Mouse (Mus musculus): Measurements from ENCODE around the gene Txlna.

The Txlna gene

DNA sequence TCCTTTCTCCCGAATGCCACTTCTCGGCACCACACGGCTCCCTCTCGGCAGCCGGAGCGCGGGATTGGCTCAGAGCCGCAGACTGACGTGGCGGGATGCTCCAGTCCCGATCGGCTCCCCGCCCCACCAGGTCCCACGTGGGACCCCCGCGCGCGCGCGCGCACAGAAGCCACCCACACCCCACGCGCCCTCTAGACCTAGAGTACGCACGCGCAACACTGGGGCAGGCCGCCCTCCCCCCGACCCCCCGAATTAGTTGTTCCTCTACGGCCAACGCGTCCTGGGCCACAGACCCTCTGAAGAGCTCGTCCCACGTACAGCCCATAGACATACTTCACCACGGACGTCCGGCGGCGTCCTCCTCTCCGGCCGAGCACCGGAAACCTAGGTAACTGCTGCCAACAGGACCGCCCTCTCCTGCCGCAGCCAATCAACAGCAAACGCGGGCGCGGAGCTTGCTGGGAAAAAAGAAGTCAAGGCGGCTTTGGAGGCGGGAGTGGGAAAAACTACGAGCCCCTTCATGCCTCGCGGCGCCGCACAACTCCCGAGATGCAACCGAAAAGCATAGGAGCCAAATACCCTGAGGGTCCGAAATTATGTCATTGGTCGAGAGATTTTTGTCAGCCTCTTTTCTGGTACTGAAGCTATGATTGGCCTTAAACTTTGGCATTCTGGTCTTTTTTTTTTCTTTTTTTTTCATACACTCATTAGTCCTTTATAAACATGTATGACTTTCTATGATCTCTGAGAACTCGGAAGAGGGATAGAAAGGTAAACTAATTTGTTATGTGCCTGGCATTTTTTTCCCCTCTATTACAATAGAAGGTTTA, at the start of gene Txlna:
TSS of gene Txlna (minus strand) at position 428 of the 830 bp plus-strand sequence.
- WGBS, result under 1% methylated on average over 60 of the region's 60 CpGs

GRCm38 (mm10) chr4:129684531-129684930, 43.7 kb upstream of the Txlna start:
- WGBS, result 97% methylated on average over 6 of the region's 6 CpGs

GRCm38 (mm10) chr4:129683901-129684493, 43.1 kb upstream of the Txlna start:
- 80% methylated on average over 11 of the region's 11 CpGs for WGBS

- 94% methylated on average over 11 of the region's 11 CpGs for whole genome bisulfite sequencing
Observed at GRCm38 (mm10) chr4:129681837-129682236, 41.0 kb upstream of the Txlna start.

DNA sequence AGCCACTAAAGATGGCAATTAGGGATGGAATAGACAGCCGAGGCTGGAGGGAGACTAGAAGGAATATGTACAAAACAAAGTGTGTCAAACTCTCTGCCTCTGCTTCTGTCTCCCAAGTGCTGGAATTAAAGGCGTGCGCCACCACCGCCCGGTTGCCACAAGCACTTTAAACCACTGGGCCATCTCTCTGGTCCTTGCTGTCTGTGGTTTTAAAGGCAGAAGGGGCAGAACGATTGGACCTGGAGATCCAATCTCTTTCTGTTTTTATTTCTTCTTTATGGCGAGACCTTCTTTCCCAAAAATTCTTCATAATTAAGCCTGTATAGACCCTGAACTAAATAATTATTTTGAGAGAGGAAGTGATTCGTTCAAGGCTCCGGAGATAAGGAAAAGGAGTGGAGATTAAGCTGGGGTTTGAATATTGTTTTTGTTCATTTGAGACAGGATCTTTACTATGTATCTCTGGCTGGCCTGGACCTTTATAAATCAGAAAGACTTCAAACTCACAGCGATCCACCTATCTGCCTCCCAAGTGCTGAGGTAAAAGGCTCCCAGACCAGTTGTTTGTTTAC, 32.1 kb upstream of the Txlna start:
- 2% methylated on average over 10 of the region's 10 CpGs for WGBS

DNA sequence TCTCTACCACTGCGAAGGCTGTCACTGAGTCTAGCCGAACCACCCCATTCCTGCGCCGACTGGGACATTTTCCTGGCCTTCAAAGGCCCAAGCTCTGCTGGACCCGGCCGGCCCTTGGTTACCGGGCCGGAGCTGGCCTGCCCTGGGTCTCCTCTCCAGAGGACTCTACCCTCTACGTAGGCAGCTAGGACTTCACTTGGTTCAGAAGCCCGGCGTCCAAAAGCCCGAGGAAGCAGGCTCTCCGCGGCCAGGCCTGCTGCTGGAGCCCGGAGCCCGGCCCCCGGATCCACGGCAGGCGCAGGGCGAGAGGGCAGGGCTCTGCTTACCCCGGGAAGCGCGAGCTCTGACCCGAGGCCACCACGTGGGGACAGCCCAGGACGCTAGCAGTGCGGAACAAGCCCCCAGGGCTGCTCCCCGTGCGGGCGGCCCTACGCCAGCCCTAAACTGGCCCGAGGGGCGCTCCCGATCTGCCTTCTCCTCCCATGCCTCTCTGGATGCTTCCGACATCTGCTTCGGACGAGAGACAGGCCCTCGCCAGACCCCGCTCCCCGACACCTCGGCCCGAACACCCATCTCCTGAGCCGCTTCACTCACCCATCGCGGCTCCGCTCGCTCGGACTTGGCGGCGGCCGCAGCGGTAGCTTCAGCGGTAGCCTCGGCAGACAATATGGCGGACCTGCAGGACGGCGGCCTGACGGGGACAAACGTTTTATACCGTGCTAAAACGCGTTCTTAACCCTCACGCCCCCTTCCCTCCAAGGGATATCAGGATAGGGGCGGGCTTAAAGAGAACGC, 31.4 kb upstream of the Txlna start, which contains the start of gene Kpna6:
TSS of gene Kpna6 (minus strand) at position 685 of the 795 bp plus-strand sequence.
- under 1% methylated on average over 65 of the region's 65 CpGs for WGBS

GRCm38 (mm10) chr4:129671491-129672082, 30.7 kb upstream of the Txlna start:
- WGBS, result 5% methylated on average over 12 of the region's 12 CpGs

DNA sequence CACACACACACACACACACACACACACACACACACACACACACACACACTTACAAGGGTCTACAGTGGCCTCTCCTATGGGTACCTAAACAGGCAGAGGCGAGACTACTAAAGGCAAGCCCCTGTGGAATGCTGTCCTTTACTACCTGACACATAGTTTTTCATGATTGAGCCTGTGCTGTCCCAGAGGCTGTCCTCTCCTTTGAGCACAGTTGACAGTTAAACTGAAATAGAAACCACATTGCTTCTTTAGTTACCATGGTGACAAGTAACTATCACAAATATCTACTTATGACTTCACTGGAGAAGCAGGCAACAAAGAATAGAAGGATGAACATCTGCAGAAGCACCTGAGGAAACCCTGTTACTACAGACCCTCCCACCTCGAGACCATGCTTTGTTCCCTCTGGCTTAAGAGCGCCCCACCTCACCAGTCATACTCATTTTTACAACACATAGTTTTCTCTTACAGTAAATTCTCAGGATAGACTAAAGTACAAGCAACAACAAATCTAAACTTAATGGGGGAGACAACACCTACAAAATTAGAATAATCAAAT, 21.5 kb upstream of the Txlna start:
- WGBS, result 78% methylated on average over 3 of the region's 3 CpGs

DNA sequence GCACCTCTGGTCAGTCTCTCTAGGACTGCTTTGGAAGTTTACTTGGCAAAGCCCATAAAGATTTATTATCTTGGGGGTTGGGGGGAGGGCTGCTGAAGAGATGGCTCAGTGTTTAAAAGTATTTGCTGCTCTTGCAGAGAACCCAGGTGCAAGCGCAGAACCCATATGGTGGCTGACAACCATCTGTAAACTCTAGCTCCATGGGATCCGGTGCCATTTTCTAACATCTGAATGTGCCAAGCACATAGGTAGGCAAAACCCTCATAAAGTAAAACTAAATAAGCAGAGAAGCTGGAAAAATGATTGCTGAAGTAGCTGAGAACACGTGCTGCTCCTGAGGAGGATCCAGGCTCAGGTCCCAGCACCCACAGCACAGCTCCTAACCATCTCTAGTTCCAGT, 20.7 kb upstream of the Txlna start:
- WGBS, result 55% methylated on average over 3 of the region's 3 CpGs

DNA sequence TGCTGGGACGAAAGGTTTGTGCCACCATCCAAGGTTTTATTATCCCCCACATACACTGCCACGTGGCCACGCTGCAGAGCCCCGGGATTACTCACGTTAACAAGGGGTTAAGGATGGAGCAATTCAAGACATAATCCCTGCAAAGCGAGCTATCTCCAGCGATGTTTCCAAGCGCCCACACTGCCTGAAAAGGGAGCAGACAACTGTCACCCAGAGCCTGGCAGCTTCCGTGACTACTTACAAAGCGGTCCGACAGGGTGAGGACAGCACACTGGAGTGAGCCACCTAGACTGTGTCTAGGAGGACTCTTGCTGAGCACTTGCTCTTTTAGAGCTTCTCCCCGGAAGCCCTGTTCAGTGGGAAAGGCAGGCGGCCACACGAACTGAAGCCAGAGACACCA, 13.9 kb upstream of the Txlna start:
- WGBS, result 70% methylated on average over 14 of the region's 14 CpGs

GRCm38 (mm10) chr4:129650359-129650758, 9.5 kb upstream of the Txlna start:
- WGBS, result 94% methylated on average over 8 of the region's 8 CpGs

DNA sequence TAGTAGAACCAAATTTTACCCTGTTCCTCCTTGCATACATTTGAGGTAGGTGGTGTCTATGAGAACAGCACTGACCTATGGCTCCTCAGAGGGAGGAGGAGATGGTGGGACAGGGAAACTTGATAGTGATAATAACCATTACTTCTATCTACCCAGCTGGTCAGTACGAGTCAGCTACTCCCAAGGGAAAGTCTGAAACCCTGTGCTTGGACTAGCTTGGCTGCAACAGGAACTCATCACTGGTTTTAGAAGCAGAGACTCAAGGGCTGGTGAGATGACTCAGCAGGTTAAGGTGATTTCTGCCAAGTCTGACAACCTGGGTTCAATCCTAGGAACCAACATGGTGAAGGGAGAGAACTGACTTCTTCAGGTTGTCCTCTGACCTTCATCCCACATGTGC, 7.8 kb upstream of the Txlna start:
- 81% methylated on average over 1 of the region's 1 CpGs for WGBS

DNA sequence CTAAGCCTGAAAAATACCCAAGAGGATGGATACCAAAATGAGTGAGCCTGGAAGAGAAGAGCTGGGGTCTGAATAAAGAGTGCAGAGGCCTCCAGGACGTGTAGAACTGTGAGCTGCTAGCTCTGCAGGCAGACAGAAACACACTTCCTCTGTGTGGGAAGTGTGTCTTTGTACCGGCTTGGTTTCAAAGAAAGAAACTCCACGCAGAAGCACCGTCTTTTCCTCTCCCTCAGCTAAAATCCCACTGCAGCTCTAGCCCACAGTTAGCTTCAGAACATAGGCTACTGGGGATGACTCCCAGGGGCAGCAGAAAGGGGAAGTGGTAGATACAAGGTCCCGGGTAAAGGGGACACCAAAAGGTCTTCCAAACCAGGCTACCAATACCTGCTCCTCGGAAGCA, 4.3 kb upstream of the Txlna start:
- 51% methylated on average over 6 of the region's 6 CpGs for WGBS

DNA sequence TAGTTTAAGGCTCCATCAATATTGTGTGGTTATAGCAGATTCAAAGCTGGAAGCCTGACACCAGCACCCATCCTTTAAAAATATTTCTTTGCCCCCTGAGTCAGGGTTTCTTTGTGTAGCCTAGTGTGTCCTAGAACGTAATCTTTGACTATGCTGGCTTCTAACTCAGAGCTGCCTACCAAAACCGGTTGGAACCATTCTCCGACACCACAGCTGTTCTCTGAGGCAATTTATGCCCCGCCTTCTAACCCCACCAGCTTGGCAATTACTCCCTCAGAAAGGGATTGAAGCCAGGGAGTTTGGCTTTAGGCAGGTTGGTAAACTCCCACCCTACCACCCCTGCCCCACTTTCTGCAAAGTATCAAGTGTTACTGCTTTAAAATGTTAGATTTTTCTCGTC, 891 bp upstream of the Txlna start:
- WGBS, result 21% methylated on average over 5 of the region's 5 CpGs

DNA sequence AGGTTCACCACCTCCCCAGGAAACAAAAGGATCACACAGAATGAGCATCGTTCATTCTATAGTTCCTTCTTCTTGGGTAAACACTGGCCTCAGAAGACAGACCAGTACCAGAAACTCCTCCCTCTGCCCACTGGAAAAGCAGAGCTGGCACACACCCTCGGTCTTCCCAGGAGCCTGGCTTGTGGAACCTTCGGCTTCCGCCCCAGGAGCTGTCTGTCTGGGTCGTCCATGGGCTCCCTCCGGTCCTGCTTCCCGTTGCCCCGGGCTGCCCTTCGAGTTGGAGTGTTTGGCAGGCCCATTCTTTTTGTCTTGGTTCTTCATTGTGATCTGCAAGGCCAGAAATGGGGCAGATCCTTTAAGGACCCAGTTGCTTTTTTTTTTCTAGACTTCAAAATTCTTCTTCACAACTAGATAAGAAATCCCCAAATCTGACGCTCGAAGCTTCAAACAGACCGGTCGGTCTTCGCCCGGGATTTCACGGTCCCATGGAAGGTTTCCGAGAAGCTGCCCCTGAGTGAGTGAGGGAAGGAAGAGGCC, 696 bp downstream of the Txlna start:
- WGBS, result 1% methylated on average over 17 of the region's 17 CpGs

DNA sequence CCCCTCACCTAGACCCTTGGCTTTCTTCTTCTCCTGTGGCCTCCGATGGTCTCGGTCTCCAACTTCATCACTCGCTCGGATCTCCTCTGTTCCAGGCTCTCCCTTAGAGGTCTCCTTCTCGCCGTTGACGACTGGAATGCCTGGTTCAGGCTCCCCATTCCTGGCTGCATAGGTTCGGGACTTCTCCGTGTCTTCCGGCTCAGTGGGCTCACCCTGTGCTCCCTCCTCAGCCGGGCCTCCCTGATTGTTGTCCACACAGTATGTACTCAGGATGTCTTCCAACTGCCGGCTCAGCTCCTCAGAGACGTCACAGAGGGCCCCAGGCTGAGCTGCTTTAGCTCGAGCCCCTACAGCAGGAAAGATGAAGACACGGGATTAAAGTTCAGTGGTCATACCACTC, 1.6 kb downstream of the Txlna start:
- WGBS, result 77% methylated on average over 15 of the region's 15 CpGs

GRCm38 (mm10) chr4:129633852-129634251, 7.0 kb downstream of the Txlna start:
- 94% methylated on average over 6 of the region's 6 CpGs for WGBS

- 73% methylated on average over 12 of the region's 12 CpGs for WGBS
Observed at GRCm38 (mm10) chr4:129631867-129632266, 9.0 kb downstream of the Txlna start.

DNA sequence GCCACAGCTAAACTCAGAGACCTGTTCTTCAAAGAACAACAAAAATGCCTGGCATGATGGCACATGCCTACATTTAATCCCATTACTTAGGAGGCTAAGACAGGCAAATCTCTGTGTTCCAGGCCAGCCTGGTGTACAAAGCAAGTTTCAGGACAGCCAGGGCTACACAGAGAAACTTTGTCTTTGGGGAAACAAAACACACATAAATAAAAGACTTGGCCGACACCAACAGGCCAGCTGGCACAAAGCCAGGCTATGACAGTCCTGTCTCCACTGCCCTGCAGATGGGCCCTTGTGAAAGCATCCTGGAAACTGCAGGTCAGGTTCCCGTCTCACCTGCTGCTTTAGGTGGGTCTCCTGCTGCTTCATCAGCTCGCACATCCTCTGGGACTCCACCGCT, 9.9 kb downstream of the Txlna start:
- 50% methylated on average over 4 of the region's 4 CpGs for WGBS

- whole genome bisulfite sequencing, result 61% methylated on average over 6 of the region's 6 CpGs
Observed at GRCm38 (mm10) chr4:129626035-129626434, 14.8 kb downstream of the Txlna start.

GRCm38 (mm10) chr4:129625496-129625895, 15.4 kb downstream of the Txlna start:
- WGBS, result 46% methylated on average over 4 of the region's 4 CpGs

Measured in cerebral cortex, adult 2 months (tissue).